Mouse (Mus musculus) layer of hippocampus, adult 8-10 months (tissue): Measurements from ENCODE around the gene Sntg2. TPM values are rescaled to one million over a fixed set of nuclear protein-coding genes. Genes with fewer than 3 reads are reported as not detected.

Experiments
- total RNA-seq, 4 experiments: library from RNA; stranded (reverse); gene quantifications; 2 replicates each; pipeline ENCODE4 v1.2.4; 2022

Sntg2 gene
- total RNA-seq, 4 experiments from 2014 or later: 4.5 to 8.3 (median 7.0) TPM

Other genes with a start within 250 kb of the Sntg2 start
- gene Tpo, start 240.8 kb downstream of the Sntg2 start, total RNA-seq: under 1 TPM in 3 of 4 experiments, not detected in 1; 0.09 to 0.54 (median 0.47) TPM
- gene Tmem18, start 211.1 kb upstream of the Sntg2 start, total RNA-seq: 10 to 100 TPM; 36.4 to 38.4 (median 37.2) TPM